Mouse (Mus musculus) heart, postnatal 0 days (tissue): ENCODE measurements at regions not wholly inside any gene's neighbourhood (a gene's known extent, or its start where the extent isn't known, plus 50 kb on each side); places are given as distances from the start of the nearest gene placed in this dataset.
"Not testable (repeated sequence)": the region's sequence is repeated elsewhere in the genome, so short reads cannot be mapped to it uniquely, and the experiment has no call there.

ENCODE experiments used
- ATAC-seq: fragments of 200-750 bp; cut with Nextera tagmentation; 2 replicates; pipeline ENCODE4 v1.8.0; 2017; ENCODE audit warnings: low read depth, moderate number of reproducible peaks, moderate library complexity; ENCODE audit not compliant: insufficient read depth
- DNase-seq: peaks from one replicate; pipeline ENCODE4 v3.0.0-alpha.2; 2016; ENCODE audit warnings: low spot score
- H3K27ac ChIP-seq: fragments of 300-500 bp; sonication (generic); 2 replicates; pipeline ENCODE4 v1.5.1; 2014; ENCODE audit warnings: low read depth, mild to moderate bottlenecking
- H3K27me3 ChIP-seq: fragments of 300-500 bp; sonication (generic); 2 replicates; pipeline ENCODE4 v1.6.1; 2014; ENCODE audit warnings: low read length, mixed read lengths; ENCODE audit not compliant: control insufficient read depth, insufficient read depth
- H3K36me3 ChIP-seq: fragments of 300-500 bp; sonication (generic); replicated peaks from 2 replicates; pipeline ENCODE4 v1.6.1; 2014; ENCODE audit warnings: low read length, mixed read lengths; ENCODE audit not compliant: control insufficient read depth, insufficient read depth
- H3K4me1 ChIP-seq: fragments of 300-500 bp; sonication (generic); 2 replicates; pipeline ENCODE4 v1.6.1; 2014; ENCODE audit warnings: antibody characterized with exemption; ENCODE audit not compliant: control insufficient read depth, insufficient read depth
- H3K4me2 ChIP-seq: fragments of 300-500 bp; sonication (generic); 2 replicates; pipeline ENCODE4 v1.6.1; 2014; ENCODE audit warnings: low read depth, mild to moderate bottlenecking, low read length, moderate library complexity
- H3K4me3 ChIP-seq: fragments of 300-500 bp; sonication (generic); 2 replicates; pipeline ENCODE4 v1.5.1; 2014; ENCODE audit warnings: low read depth, low read length
- H3K9ac ChIP-seq: fragments of 300-500 bp; sonication (generic); replicated peaks from 2 replicates; pipeline ENCODE4 v1.6.1; 2014; ENCODE audit warnings: low read depth, low read length, mixed read lengths
- H3K9me3 ChIP-seq: fragments of 300-500 bp; sonication (generic); replicated peaks from 2 replicates; pipeline ENCODE4 v1.6.1; 2016; ENCODE audit warnings: low read length; ENCODE audit not compliant: control insufficient read depth
- CTCF ChIP-seq: IDR thresholded peaks from 2 replicates; pipeline ENCODE4 v1.5.1; 2016; ENCODE audit warnings: antibody characterized with exemption, control low read depth, low read depth
- EP300 ChIP-seq: IDR thresholded peaks from 2 replicates; pipeline ENCODE4 v1.6.1; 2016; ENCODE audit warnings: antibody characterized with exemption, low read depth
- WGBS: fragments of 180-500 bp; shearing (Covaris S2); extraction: QIAGEN DNeasy Blood & Tissue Kit; methylation state at CpG from one replicate; pipeline ENCODE4 v1.1.7; 2014; 5-methylcytosine and 5-hydroxymethylcytosine counted together

- no peak for ATAC-seq
These were observed 226.0 kb downstream of the Ppp1r3a start for GRCm38 (mm10) chr6:14529096-14529495.

GRCm38 (mm10) chr6:14528564-14528963 is 226.5 kb downstream of the Ppp1r3a start:
- H3K4me2 ChIP-seq, result no peak overlapping the region
- H3K36me3 ChIP-seq, result no peaks in the 10 kb centered on the region
- no peak overlapping the region for H3K9ac ChIP-seq
- H3K27me3 ChIP-seq, result no peaks in the 10 kb centered on the region
- H3K4me3 ChIP-seq, result no peak overlapping the region
- no peak for ATAC-seq
- no peak overlapping the region for H3K27ac ChIP-seq
- TF ChIP-seq CTCF (no peak), EP300 (no peak)
- 73% methylated on average over 7 of the region's 7 CpGs for WGBS
- H3K9me3 ChIP-seq, result no peaks in the 10 kb centered on the region
- no peaks in the 10 kb centered on the region for H3K4me1 ChIP-seq
- DNase-seq, result no peak

More at GRCm38 (mm10) chr6:14529096-14529495, 226.0 kb downstream of the Ppp1r3a start:
- TF ChIP-seq EP300, result no peak
- TF ChIP-seq CTCF, result no peak
- Histone ChIP-seq H3K4me1 (no peaks in the 10 kb centered on the region), H3K9me3 (no peaks in the 10 kb centered on the region), H3K27me3 (no peaks in the 10 kb centered on the region), H3K36me3 (no peaks in the 10 kb centered on the region), H3K4me3 (no peak overlapping the region), H3K9ac (no peak overlapping the region), H3K4me2 (no peak overlapping the region), H3K27ac (no peak overlapping the region)
- no peak for DNase-seq
- WGBS, result 59% methylated on average over 2 of the region's 2 CpGs

GRCm38 (mm10) chr6:14522742-14523141 is 232.3 kb downstream of the Ppp1r3a start:
- Histone ChIP-seq H3K4me1 (no peaks in the 10 kb centered on the region), H3K27ac (no peak overlapping the region), H3K9me3 (no peaks in the 10 kb centered on the region), H3K4me2 (no peak overlapping the region), H3K4me3 (no peak overlapping the region), H3K9ac (no peak overlapping the region), H3K27me3 (no peaks in the 10 kb centered on the region), H3K36me3 (no peaks in the 10 kb centered on the region)
- 13% methylated on average over 2 of the region's 2 CpGs for WGBS
- DNase-seq, result no peak
- no peak for ATAC-seq
- TF ChIP-seq EP300 (no peak), CTCF (peak; percentile 53)

GRCm38 (mm10) chr6:14521321-14521720 is 233.8 kb downstream of the Ppp1r3a start:
- no peaks in the 10 kb centered on the region for H3K4me1 ChIP-seq
- H3K27me3 ChIP-seq, result no peaks in the 10 kb centered on the region
- no peak overlapping the region for H3K4me3 ChIP-seq
- H3K9ac ChIP-seq, result no peak overlapping the region
- no peak overlapping the region for H3K4me2 ChIP-seq
- 69% methylated on average over 1 of the region's 1 CpGs for WGBS
- TF ChIP-seq CTCF, result no peak
- no peak for TF ChIP-seq EP300
- H3K36me3 ChIP-seq, result no peaks in the 10 kb centered on the region
- ATAC-seq, result no peak
- no peak overlapping the region for H3K27ac ChIP-seq
- no peaks in the 10 kb centered on the region for H3K9me3 ChIP-seq
- DNase-seq, result no peak

GRCm38 (mm10) chr6:14504171-14504570 is 250.9 kb downstream of the Ppp1r3a start:
- H3K9ac ChIP-seq, result no peak overlapping the region
- no peaks in the 10 kb centered on the region for H3K9me3 ChIP-seq
- H3K36me3 ChIP-seq, result no peaks in the 10 kb centered on the region
- TF ChIP-seq EP300, result no peak
- TF ChIP-seq CTCF, result peak; percentile 67
- no peak overlapping the region for H3K27ac ChIP-seq
- no peak overlapping the region for H3K4me3 ChIP-seq
- WGBS, result 24% methylated on average over 1 of the region's 1 CpGs
- H3K27me3 ChIP-seq, result no peaks in the 10 kb centered on the region
- no peak overlapping the region for H3K4me2 ChIP-seq
- no peaks in the 10 kb centered on the region for H3K4me1 ChIP-seq
- ATAC-seq (no peak), DNase-seq (peak; percentile 63)

GRCm38 (mm10) chr6:14500663-14501062 is 254.4 kb downstream of the Ppp1r3a start:
- Histone ChIP-seq H3K9me3 (no peaks in the 10 kb centered on the region), H3K27ac (no peak overlapping the region), H3K4me3 (no peak overlapping the region), H3K4me1 (no peaks in the 10 kb centered on the region), H3K4me2 (no peak overlapping the region), H3K9ac (no peak overlapping the region), H3K36me3 (no peaks in the 10 kb centered on the region), H3K27me3 (no peaks in the 10 kb centered on the region)
- TF ChIP-seq CTCF, result no peak
- no peak for TF ChIP-seq EP300
- DNase-seq (no peak), ATAC-seq (no peak)
- 80% methylated on average over 2 of the region's 2 CpGs for WGBS

GRCm38 (mm10) chr6:14499882-14500281 is 255.2 kb downstream of the Ppp1r3a start:
- H3K4me2 ChIP-seq, ATAC-seq, H3K27me3 ChIP-seq, H3K4me1 ChIP-seq, DNase-seq, H3K9ac ChIP-seq, H3K27ac ChIP-seq, H3K4me3 ChIP-seq, H3K9me3 ChIP-seq, H3K36me3 ChIP-seq: not testable (repeated sequence)
- WGBS, result 50% methylated on average over 1 of the region's 1 CpGs

GRCm38 (mm10) chr6:14486642-14487041 is 268.4 kb downstream of the Ppp1r3a start:
- not testable (repeated sequence) for H3K36me3 ChIP-seq, H3K9ac ChIP-seq, H3K4me1 ChIP-seq, DNase-seq, H3K27ac ChIP-seq, H3K4me2 ChIP-seq, ATAC-seq, H3K27me3 ChIP-seq, H3K4me3 ChIP-seq, H3K9me3 ChIP-seq
- 61% methylated on average over 3 of the region's 3 CpGs for WGBS
